Mouse (Mus musculus) stomach, embryonic 14.5 days (tissue): Measurements from ENCODE around the gene Slc22a14. TPM values are rescaled to one million over a fixed set of nuclear protein-coding genes. Genes with fewer than 3 reads are reported as not detected.

Source experiments
- ATAC-seq: fragments of 200-750 bp; cut with Nextera tagmentation; 2 replicates; pipeline ENCODE4 v1.8.0; 2017; ENCODE audit warnings: low read depth, moderate TSS enrichment; ENCODE audit not compliant: insufficient number of reproducible peaks, insufficient read depth, low FRiP score
- H3K27ac ChIP-seq: fragments of 300-500 bp; sonication (generic); 2 replicates; pipeline ENCODE4 v1.5.1; 2014; ENCODE audit warnings: mild to moderate bottlenecking, low read length, moderate library complexity, mixed read lengths
- H3K27me3 ChIP-seq: fragments of 300-500 bp; sonication (generic); 2 replicates; pipeline ENCODE4 v1.6.1; 2014; ENCODE audit warnings: low read length, control low read depth, mixed read lengths; ENCODE audit not compliant: control insufficient read depth, insufficient read depth
- H3K36me3 ChIP-seq: fragments of 300-500 bp; sonication (generic); 2 replicates; pipeline ENCODE4 v1.6.1; 2014; ENCODE audit warnings: mild to moderate bottlenecking, control low read depth, low read length, moderate library complexity, mixed read lengths; ENCODE audit not compliant: control insufficient read depth, insufficient read depth
- H3K4me1 ChIP-seq: fragments of 300-500 bp; sonication (generic); 2 replicates; pipeline ENCODE4 v1.6.1; 2014; ENCODE audit warnings: low read length, control low read depth, mixed read lengths; ENCODE audit not compliant: control insufficient read depth, insufficient read depth
- H3K4me2 ChIP-seq: fragments of 300-500 bp; sonication (generic); replicated peaks from 2 replicates; pipeline ENCODE4 v1.6.1; 2014; ENCODE audit warnings: low read depth, low read length, control low read depth
- H3K4me3 ChIP-seq: fragments of 300-500 bp; sonication (generic); 2 replicates; pipeline ENCODE4 v1.5.1; 2014; ENCODE audit warnings: low read depth, low read length, control low read depth
- H3K9ac ChIP-seq: fragments of 300-500 bp; sonication (generic); replicated peaks from 2 replicates; pipeline ENCODE4 v1.6.1; 2014; ENCODE audit warnings: low read depth, mild to moderate bottlenecking, control low read depth, low read length, moderate library complexity, mixed read lengths
- H3K9me3 ChIP-seq: fragments of 300-500 bp; sonication (generic); 2 replicates; pipeline ENCODE4 v1.6.1; 2016; ENCODE audit warnings: low read depth, low read length, control low read depth; ENCODE audit not compliant: control insufficient read depth
- WGBS: fragments of 180-500 bp; shearing (Covaris S2); extraction: QIAGEN DNeasy Blood & Tissue Kit; methylation state at CpG from one replicate; pipeline ENCODE4 v1.1.7; 2014; 5-methylcytosine and 5-hydroxymethylcytosine counted together
- polyA plus RNA-seq: library from polyadenylated mRNA; unstranded; fragments of >200 nt; fragmentation: Nextera tagmentation; extraction: Ambion mirVana; gene quantifications from 2 replicates; pipeline ENCODE4 v1.2.1, GENCODE M21; 2014

The Slc22a14 gene
- polyA plus RNA-seq: not detected in 2 replicates

- no peak for ATAC-seq
- H3K9ac ChIP-seq: no peak within 1 kb of the TSS
- no peaks in the 10 kb centered on the region for H3K27me3 ChIP-seq
These were observed at the start of gene Slc22a14 for GRCm38 (mm10) chr9:119365284-119365683. Gene Slc22a14 (minus strand): TSS chr9:119365553.

GRCm38 (mm10) chr9:119409864-119410263, 44.5 kb upstream of the Slc22a14 start:
- Histone ChIP-seq H3K4me1 (0 out of 2 replicates have a peak, but pooled peaks cover 5% of the 10 kb centered on the region), H3K27me3 (no peaks in the 10 kb centered on the region), H3K4me2 (no peak overlapping the region), H3K4me3 (no peak overlapping the region), H3K27ac (no peak overlapping the region), H3K9me3 (peaks cover 7% of the 10 kb centered on the region; the same call in 1 of the 2 replicates), H3K9ac (no peak overlapping the region), H3K36me3 (no peaks in the 10 kb centered on the region)
- 82% methylated on average over 5 of the region's 5 CpGs for WGBS
- no peak for ATAC-seq

More at GRCm38 (mm10) chr9:119365284-119365683, at the start of gene Slc22a14:
- 65% methylated on average over 7 of the region's 7 CpGs for WGBS
- Histone ChIP-seq H3K4me2 (no peak within 1 kb of the TSS), H3K36me3 (no peaks in the 10 kb centered on the region), H3K27ac (no peak within 1 kb of the TSS), H3K9me3 (no peaks in the 10 kb centered on the region), H3K4me3 (no peak within 1 kb of the TSS), H3K4me1 (no peaks in the 10 kb centered on the region)

- Histone ChIP-seq H3K27ac (peak overlapping the region; percentile 2; the same call in 1 of the 2 replicates), H3K4me3 (no peak overlapping the region), H3K9me3 (peaks cover 7% of the 10 kb centered on the region; the same call in 1 of the 2 replicates), H3K27me3 (no peaks in the 10 kb centered on the region), H3K4me2 (no peak overlapping the region), H3K9ac (no peak overlapping the region), H3K4me1 (0 out of 2 replicates have a peak, but pooled peaks cover 5% of the 10 kb centered on the region), H3K36me3 (no peaks in the 10 kb centered on the region)
- 73% methylated on average over 11 of the region's 11 CpGs for whole genome bisulfite sequencing
- ATAC-seq: no peak
These were observed 43.7 kb upstream of the Slc22a14 start for GRCm38 (mm10) chr9:119408898-119409664.

- ATAC-seq: no peak
- H3K4me3 ChIP-seq: no peak overlapping the region
- H3K27ac ChIP-seq: no peak overlapping the region
- WGBS: 67% methylated on average over 15 of the region's 15 CpGs
- H3K9ac ChIP-seq: no peak overlapping the region
- H3K27me3 ChIP-seq: no peaks in the 10 kb centered on the region
- H3K36me3 ChIP-seq: no peaks in the 10 kb centered on the region
- H3K4me1 ChIP-seq: peaks cover 10% of the 10 kb centered on the region; the same call in 1 of the 2 replicates
- H3K9me3 ChIP-seq: peaks cover 3% of the 10 kb centered on the region; the same call in 1 of the 2 replicates
- H3K4me2 ChIP-seq: no peak overlapping the region
These were observed 42.5 kb upstream of the Slc22a14 start for GRCm38 (mm10) chr9:119407884-119408283.

GRCm38 (mm10) chr9:119404090-119404489, 38.7 kb upstream of the Slc22a14 start:
- H3K9me3 ChIP-seq: no peaks in the 10 kb centered on the region
- H3K4me3 ChIP-seq: no peak overlapping the region; the same call in 1 of the 2 replicates
- no peaks in the 10 kb centered on the region for H3K36me3 ChIP-seq
- no peak for ATAC-seq
- H3K27ac ChIP-seq: no peak overlapping the region
- H3K27me3 ChIP-seq: no peaks in the 10 kb centered on the region
- peaks cover 12% of the 10 kb centered on the region; the same call in 1 of the 2 replicates for H3K4me1 ChIP-seq
- H3K4me2 ChIP-seq: peak overlapping the region; percentile 90
- H3K9ac ChIP-seq: no peak overlapping the region
- 56% methylated on average over 5 of the region's 5 CpGs for WGBS

GRCm38 (mm10) chr9:119403236-119403641, 37.9 kb upstream of the Slc22a14 start:
- peak overlapping the region; percentile 95 for H3K27ac ChIP-seq
- no peaks in the 10 kb centered on the region for H3K27me3 ChIP-seq
- under 1% methylated on average over 26 of the region's 26 CpGs for WGBS
- peak overlapping the region; percentile 89 for H3K4me3 ChIP-seq
- ATAC-seq: peak; percentile 11; the same call in 1 of the 2 replicates
- H3K4me1 ChIP-seq: peaks cover 10% of the 10 kb centered on the region; the same call in 1 of the 2 replicates
- H3K4me2 ChIP-seq: peak overlapping the region; percentile 90
- H3K9me3 ChIP-seq: no peaks in the 10 kb centered on the region
- peak overlapping the region; percentile 96 for H3K9ac ChIP-seq
- H3K36me3 ChIP-seq: no peaks in the 10 kb centered on the region

GRCm38 (mm10) chr9:119402253-119403235, 37.2 kb upstream of the Slc22a14 start:
- Histone ChIP-seq H3K36me3 (no peaks in the 10 kb centered on the region), H3K9ac (peak overlapping the region; percentile 96), H3K27me3 (no peaks in the 10 kb centered on the region), H3K27ac (peak overlapping the region; percentile 95), H3K4me1 (peaks cover 10% of the 10 kb centered on the region; the same call in 1 of the 2 replicates), H3K4me2 (peak overlapping the region; percentile 90), H3K9me3 (no peaks in the 10 kb centered on the region), H3K4me3 (peak overlapping the region; percentile 89)
- peak; percentile 28 for ATAC-seq
- WGBS: 1% methylated on average over 127 of the region's 127 CpGs

- H3K4me3 ChIP-seq: peak within 1 kb of the TSS; percentile 89
- ATAC-seq: peak; percentile 93
- H3K9me3 ChIP-seq: no peaks in the 10 kb centered on the region
- H3K4me1 ChIP-seq: peaks cover 10% of the 10 kb centered on the region; the same call in 1 of the 2 replicates
- H3K27ac ChIP-seq: peak within 1 kb of the TSS; percentile 95
- H3K4me2 ChIP-seq: peak within 1 kb of the TSS; percentile 90
- no peaks in the 10 kb centered on the region for H3K27me3 ChIP-seq
- peak within 1 kb of the TSS; percentile 96 for H3K9ac ChIP-seq
- H3K36me3 ChIP-seq: no peaks in the 10 kb centered on the region
- WGBS: under 1% methylated on average over 24 of the region's 32 CpGs
These were observed 36.5 kb upstream of the Slc22a14 start, which contains the start of gene Acvr2b for GRCm38 (mm10) chr9:119401801-119402214. Gene Acvr2b (plus strand): TSS chr9:119402118.
